Mouse (Mus musculus): Measurements from ENCODE around the gene Nxt1. TPM values are rescaled to one million over a fixed set of nuclear protein-coding genes. Genes with fewer than 3 reads are reported as not detected.

Gene Nxt1
- total and polyA plus RNA-seq, 3 experiments = 29.5 to 49.3 (median 43.9) TPM

DNA sequence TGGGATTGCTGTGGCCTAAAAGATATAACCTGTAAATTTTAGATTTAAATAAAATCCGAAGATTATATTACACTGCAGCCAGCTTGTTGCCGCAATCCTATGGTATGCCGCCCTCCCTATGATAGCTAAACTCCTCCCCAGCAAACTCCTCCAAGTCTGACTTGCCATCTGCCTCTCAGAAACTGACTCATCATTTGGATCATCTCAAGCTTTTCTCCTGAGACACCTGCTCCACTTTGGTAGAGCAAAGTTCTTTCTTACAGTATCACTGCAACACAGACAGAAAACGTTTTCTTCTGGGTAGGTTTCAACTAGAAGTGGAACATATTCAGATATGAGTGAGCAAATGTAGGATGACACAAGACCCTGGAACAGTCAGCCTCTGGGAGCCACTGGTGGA is 37.9 kb upstream of the Nxt1 start:
- Histone ChIP-seq H3K4me1 (ENCODE audit: insufficient read depth, low read depth, low read length) (no peaks in the 10 kb centered on the region), H3K9me3 (replicated peaks) (no peaks in the 10 kb centered on the region), H3K36me3 (replicated peaks) (no peaks in the 10 kb centered on the region), H3K4me3 (ENCODE audit: low read depth, low read length) (no peak overlapping the region), H3K27me3 (ENCODE audit: insufficient read depth, low read length) (no peaks in the 10 kb centered on the region)
- ATAC-seq (ENCODE audit: extremely low read depth, insufficient number of reproducible peaks, low FRiP score, poor library complexity, severe bottlenecking) (no peak), DNase-seq (ENCODE audit: low spot score) (no peak)
- no peak for TF ChIP-seq POLR2AphosphoS5 (IDR thresholded peaks at IDR 0.05; ENCODE audit: insufficient replicate concordance, low read depth, low read length)
- no peak for TF ChIP-seq CTCF (IDR thresholded peaks at IDR 0.05; ENCODE audit: low read depth, low read length)
- TF ChIP-seq GATA2 (IDR thresholded peaks at IDR 0.05; ENCODE audit: borderline replicate concordance, low read depth, low read length) = no peak
- no peak for TF ChIP-seq GATA1 (IDR thresholded peaks at IDR 0.05; ENCODE audit: borderline replicate concordance, low read length)
- no peak for TF ChIP-seq TAL1 (conservative IDR thresholded peaks at IDR 0.05; ENCODE audit: low read depth, low read length)

- Histone ChIP-seq H3K4me3 (ENCODE audit: low read depth, low read length) (no peak overlapping the region), H3K27me3 (ENCODE audit: insufficient read depth, low read length) (no peaks in the 10 kb centered on the region), H3K9me3 (replicated peaks) (no peaks in the 10 kb centered on the region), H3K36me3 (replicated peaks) (no peaks in the 10 kb centered on the region), H3K4me1 (ENCODE audit: insufficient read depth, low read depth, low read length) (no peaks in the 10 kb centered on the region)
- TF ChIP-seq GATA2 (IDR thresholded peaks at IDR 0.05; ENCODE audit: borderline replicate concordance, low read depth, low read length) = no peak
- no peak for TF ChIP-seq POLR2AphosphoS5 (IDR thresholded peaks at IDR 0.05; ENCODE audit: insufficient replicate concordance, low read depth, low read length)
- no peak for TF ChIP-seq TAL1 (conservative IDR thresholded peaks at IDR 0.05; ENCODE audit: low read depth, low read length)
- no peak for TF ChIP-seq GATA1 (IDR thresholded peaks at IDR 0.05; ENCODE audit: borderline replicate concordance, low read length)
- no peak for TF ChIP-seq CTCF (IDR thresholded peaks at IDR 0.05; ENCODE audit: low read depth, low read length)
- DNase-seq (ENCODE audit: low spot score) (no peak), ATAC-seq (ENCODE audit: extremely low read depth, insufficient number of reproducible peaks, low FRiP score, poor library complexity, severe bottlenecking) (no peak)
Observed at GRCm38 (mm10) chr2:148642610-148643370, 29.6 kb upstream of the Nxt1 start.

DNA sequence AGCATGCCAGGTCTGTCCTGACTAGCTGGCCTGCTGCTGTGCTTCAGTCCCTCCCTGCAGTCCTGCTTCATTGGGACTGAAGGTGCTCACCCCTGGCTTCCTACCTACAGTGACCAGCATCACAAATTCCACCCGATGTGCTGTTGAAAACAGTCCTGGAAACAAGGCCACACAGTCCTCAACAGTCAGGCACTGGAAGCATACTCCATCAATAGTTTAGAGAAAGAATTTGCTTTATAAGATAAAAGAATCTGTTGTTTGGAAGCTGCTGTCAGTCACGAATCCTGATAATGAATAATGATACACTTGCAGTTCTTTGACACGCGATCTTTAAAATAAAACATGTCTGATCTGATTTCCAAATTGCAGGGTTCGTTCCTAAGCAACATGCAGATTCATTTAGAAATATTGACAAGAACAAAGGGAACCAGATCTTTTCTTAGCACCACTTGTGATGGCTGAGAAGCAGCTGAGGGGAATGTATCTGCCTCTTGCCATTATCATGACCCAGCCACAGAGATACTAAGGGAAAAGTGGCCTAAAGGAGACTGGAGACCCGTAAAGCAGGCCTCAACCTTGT is 27.9 kb upstream of the Nxt1 start:
- no peak for DNase-seq (ENCODE audit: low spot score)
- H3K4me1 ChIP-seq (ENCODE audit: insufficient read depth, low read depth, low read length) = no peaks in the 10 kb centered on the region
- TF ChIP-seq GATA2 (IDR thresholded peaks at IDR 0.05; ENCODE audit: borderline replicate concordance, low read depth, low read length) = no peak
- TF ChIP-seq GATA1 (IDR thresholded peaks at IDR 0.05; ENCODE audit: borderline replicate concordance, low read length) = no peak
- TF ChIP-seq CTCF (IDR thresholded peaks at IDR 0.05; ENCODE audit: low read depth, low read length) = no peak
- no peak for TF ChIP-seq POLR2AphosphoS5 (IDR thresholded peaks at IDR 0.05; ENCODE audit: insufficient replicate concordance, low read depth, low read length)
- no peak for TF ChIP-seq TAL1 (conservative IDR thresholded peaks at IDR 0.05; ENCODE audit: low read depth, low read length)

DNA sequence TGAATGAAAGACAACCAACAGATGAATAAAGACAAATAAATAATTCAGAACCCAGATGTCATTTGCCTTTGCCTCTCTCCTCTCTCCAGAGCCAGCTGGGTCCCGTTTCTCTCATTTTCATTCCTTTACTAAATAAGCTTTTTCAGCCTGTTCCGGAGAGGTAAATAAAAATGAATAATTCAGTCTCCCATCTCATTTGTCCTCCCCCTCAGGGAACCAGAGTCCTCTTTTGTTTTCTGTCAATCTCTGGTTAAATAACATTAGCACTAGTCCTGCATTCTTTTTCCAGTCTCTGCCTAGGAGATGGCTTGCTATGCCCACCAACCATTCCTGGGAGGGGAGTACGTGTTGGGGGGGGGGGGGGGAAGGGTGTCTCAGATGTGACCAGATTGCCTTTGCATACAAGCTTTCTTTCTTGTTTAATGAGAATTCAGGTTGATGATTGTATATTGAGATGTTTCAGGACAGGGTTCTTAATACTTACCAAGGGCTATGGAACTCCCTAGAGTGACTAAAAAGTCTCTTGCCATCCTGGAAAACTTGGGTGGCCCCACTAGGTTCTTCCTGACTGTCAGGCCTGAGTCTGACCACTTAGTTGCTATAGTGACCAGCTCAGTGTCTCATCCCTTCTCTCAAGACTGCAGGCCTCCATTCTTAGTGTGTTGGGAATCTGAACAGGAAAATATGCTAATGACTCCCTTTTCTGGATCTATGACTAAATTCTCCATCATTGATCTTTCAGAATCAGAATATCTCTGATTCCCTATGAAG is 21.6 kb upstream of the Nxt1 start:
- no peak for ATAC-seq (ENCODE audit: extremely low read depth, insufficient number of reproducible peaks, low FRiP score, poor library complexity, severe bottlenecking)
- no peaks in the 10 kb centered on the region for H3K36me3 ChIP-seq (replicated peaks)
- no peaks in the 10 kb centered on the region for H3K27me3 ChIP-seq (ENCODE audit: insufficient read depth, low read length)
- no peak for TF ChIP-seq POLR2AphosphoS5 (IDR thresholded peaks at IDR 0.05; ENCODE audit: insufficient replicate concordance, low read depth, low read length)
- TF ChIP-seq TAL1 (conservative IDR thresholded peaks at IDR 0.05; ENCODE audit: low read depth, low read length) = no peak
- no peak for TF ChIP-seq CTCF (IDR thresholded peaks at IDR 0.05; ENCODE audit: low read depth, low read length)
- no peak for TF ChIP-seq GATA1 (IDR thresholded peaks at IDR 0.05; ENCODE audit: borderline replicate concordance, low read length)
- no peak for TF ChIP-seq GATA2 (IDR thresholded peaks at IDR 0.05; ENCODE audit: borderline replicate concordance, low read depth, low read length)
- DNase-seq (ENCODE audit: low spot score) = no peak
- H3K4me3 ChIP-seq (ENCODE audit: low read depth, low read length) = no peak overlapping the region
- H3K4me1 ChIP-seq (ENCODE audit: insufficient read depth, low read depth, low read length) = no peaks in the 10 kb centered on the region
- H3K9me3 ChIP-seq (replicated peaks) = no peaks in the 10 kb centered on the region

More for the DNA sequence above, 27.9 kb upstream of the Nxt1 start:
- no peak for ATAC-seq (ENCODE audit: extremely low read depth, insufficient number of reproducible peaks, low FRiP score, poor library complexity, severe bottlenecking)
- Histone ChIP-seq H3K27me3 (ENCODE audit: insufficient read depth, low read length) (no peaks in the 10 kb centered on the region), H3K36me3 (replicated peaks) (no peaks in the 10 kb centered on the region), H3K9me3 (replicated peaks) (no peaks in the 10 kb centered on the region), H3K4me3 (ENCODE audit: low read depth, low read length) (no peak overlapping the region)

DNA sequence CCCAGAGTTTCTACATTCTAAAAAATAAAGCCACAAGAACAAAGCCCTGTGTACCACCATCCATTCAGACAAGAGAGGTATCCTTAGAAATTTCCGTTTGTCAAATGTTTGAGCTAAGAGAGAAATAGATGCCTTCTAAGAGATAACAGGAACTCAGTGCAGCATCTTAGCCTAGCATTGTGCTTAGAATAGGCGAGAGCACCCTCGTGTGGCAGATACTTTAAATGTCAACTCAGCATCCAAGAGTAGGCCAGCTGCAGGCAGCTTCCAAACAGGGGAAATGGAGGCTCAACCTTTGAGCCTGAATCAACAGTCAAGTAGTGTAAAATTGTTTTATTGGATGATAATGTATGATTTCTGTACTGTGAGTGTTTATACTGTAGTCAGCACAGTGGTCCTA is 17.4 kb upstream of the Nxt1 start:
- no peaks in the 10 kb centered on the region for H3K9me3 ChIP-seq (replicated peaks)
- TF ChIP-seq GATA1 (IDR thresholded peaks at IDR 0.05; ENCODE audit: borderline replicate concordance, low read length) = no peak
- TF ChIP-seq TAL1 (conservative IDR thresholded peaks at IDR 0.05; ENCODE audit: low read depth, low read length) = no peak
- peak; percentile 12; the same call in 1 of the 2 replicates for TF ChIP-seq CTCF (IDR thresholded peaks at IDR 0.05; ENCODE audit: low read depth, low read length)
- H3K4me1 ChIP-seq (ENCODE audit: insufficient read depth, low read depth, low read length) = no peaks in the 10 kb centered on the region
- 0 out of 2 replicates have a peak, but pooled peaks cover 3% of the 10 kb centered on the region for H3K27me3 ChIP-seq (ENCODE audit: insufficient read depth, low read length)
- no peaks in the 10 kb centered on the region for H3K36me3 ChIP-seq (replicated peaks)
- no peak for DNase-seq (ENCODE audit: low spot score)
- ATAC-seq (ENCODE audit: extremely low read depth, insufficient number of reproducible peaks, low FRiP score, poor library complexity, severe bottlenecking) = peak; percentile 72
- H3K4me3 ChIP-seq (ENCODE audit: low read depth, low read length) = no peak overlapping the region

GRCm38 (mm10) chr2:148663458-148663857 is 8.9 kb upstream of the Nxt1 start:
- Histone ChIP-seq H3K4me1 (ENCODE audit: insufficient read depth, low read depth, low read length) (no peaks in the 10 kb centered on the region), H3K4me3 (ENCODE audit: low read depth, low read length) (no peak overlapping the region), H3K36me3 (replicated peaks) (no peaks in the 10 kb centered on the region), H3K9me3 (replicated peaks) (no peaks in the 10 kb centered on the region), H3K27me3 (ENCODE audit: insufficient read depth, low read length) (0 out of 2 replicates have a peak, but pooled peaks cover 4% of the 10 kb centered on the region)
- ATAC-seq (ENCODE audit: extremely low read depth, insufficient number of reproducible peaks, low FRiP score, poor library complexity, severe bottlenecking) (no peak), DNase-seq (ENCODE audit: low spot score) (no peak)
- TF ChIP-seq GATA1 (IDR thresholded peaks at IDR 0.05; ENCODE audit: borderline replicate concordance, low read length) (no peak), GATA2 (IDR thresholded peaks at IDR 0.05; ENCODE audit: borderline replicate concordance, low read depth, low read length) (no peak), POLR2AphosphoS5 (IDR thresholded peaks at IDR 0.05; ENCODE audit: insufficient replicate concordance, low read depth, low read length) (no peak), CTCF (IDR thresholded peaks at IDR 0.05; ENCODE audit: low read depth, low read length) (no peak), TAL1 (conservative IDR thresholded peaks at IDR 0.05; ENCODE audit: low read depth, low read length) (no peak)

All from G1E (cell line).